Mouse (Mus musculus) heart, adult 2 months (tissue): ENCODE results near the gene Atp5h.

Source experiments
- CTCF ChIP-seq: fragments of 200-600 bp; IDR thresholded peaks from 2 replicates; pipeline ENCODE4 v1.8.1; 2022; ENCODE audit warnings: antibody characterized with exemption, mild to moderate bottlenecking, moderate library complexity
- EP300 ChIP-seq: fragments of 200-500 bp; IDR thresholded peaks from 2 replicates; pipeline ENCODE4 v1.6.1; 2011; ENCODE audit warnings: low read depth, low read length, control low read depth; ENCODE audit not compliant: insufficient read depth
- POLR2A ChIP-seq: fragments of 200-500 bp; IDR thresholded peaks from 2 replicates; pipeline ENCODE4 v1.6.1; 2011; ENCODE audit warnings: mild to moderate bottlenecking, low read depth, low read length, control low read depth; ENCODE audit not compliant: insufficient read depth

DNA sequence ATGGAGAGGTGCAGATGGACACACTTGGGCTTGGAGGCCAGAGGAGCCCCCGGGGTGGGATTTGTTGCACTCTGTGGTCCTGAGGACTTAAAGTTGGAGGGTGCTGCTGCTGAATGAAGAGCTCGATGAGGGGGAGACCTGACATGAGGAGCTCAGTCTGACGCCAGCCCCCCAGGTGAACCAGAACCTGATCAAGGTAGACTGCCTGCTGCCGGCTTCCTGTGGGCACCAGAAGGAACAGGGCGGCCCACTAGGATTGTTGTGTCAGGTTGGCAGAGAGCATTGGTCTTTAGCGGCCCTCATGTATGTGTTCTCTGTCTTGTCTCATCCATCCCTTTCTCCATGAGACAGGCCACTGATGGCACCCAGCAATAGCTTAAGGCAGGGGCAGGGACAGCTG lies 14.0 kb downstream of the Atp5h start:
- TF ChIP-seq CTCF: no peak
- TF ChIP-seq POLR2A: no peak
- no peak for TF ChIP-seq EP300
